Mouse (Mus musculus) 3134 (cell line): ENCODE results near the gene Gm9936.
"Not testable (repeated sequence)": the region's sequence is repeated elsewhere in the genome, so short reads cannot be mapped to it uniquely, and the experiment has no call there.

Experiments
- DNase-seq: peaks from one replicate; pipeline ENCODE4 v3.0.0-alpha.2; 2011; ENCODE audit warnings: low spot score; ENCODE audit not compliant: insufficient read length; ENCODE audit errors: extremely low read depth

Gene Gm9936

DNA sequence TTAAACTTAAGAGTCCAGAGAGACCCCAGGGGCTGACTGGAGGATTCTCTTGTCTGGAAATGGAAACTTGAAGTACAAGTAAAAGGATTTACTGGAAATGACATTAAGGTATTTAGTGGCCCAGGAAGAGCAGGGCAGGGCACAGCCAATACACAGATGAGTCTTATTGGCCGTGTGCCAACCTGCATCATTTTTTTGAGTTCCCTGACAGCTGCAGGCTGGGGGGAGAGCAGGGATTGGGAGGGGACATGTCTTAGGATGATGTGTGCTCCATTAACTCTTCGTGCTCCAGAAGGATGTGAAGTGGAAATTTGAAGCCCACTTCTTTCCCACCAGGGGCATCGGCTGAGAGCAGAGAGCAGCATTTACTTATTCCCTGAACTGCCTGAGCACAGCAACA, 16.3 kb downstream of the Gm9936 start:
- DNase-seq: not testable (repeated sequence)

DNA sequence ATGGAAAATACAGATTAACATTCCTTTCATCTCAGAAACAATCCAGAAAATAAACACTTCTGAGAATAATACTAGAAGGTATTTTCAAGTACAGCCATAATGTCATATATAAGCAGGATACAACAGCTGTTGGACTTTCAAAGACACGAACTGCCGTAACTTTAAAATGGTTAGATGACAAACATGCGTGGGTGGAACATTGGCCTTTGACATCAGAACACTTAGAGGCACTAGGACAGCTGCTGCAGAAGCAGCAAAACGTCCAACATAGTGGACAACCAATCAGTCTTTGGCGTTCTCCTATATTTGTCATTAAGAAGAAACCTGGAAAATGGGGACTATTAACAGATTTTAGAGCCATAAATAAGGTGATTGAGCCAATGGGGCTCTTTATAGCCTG, 18.0 kb downstream of the Gm9936 start:
- DNase-seq: not testable (repeated sequence)

DNA sequence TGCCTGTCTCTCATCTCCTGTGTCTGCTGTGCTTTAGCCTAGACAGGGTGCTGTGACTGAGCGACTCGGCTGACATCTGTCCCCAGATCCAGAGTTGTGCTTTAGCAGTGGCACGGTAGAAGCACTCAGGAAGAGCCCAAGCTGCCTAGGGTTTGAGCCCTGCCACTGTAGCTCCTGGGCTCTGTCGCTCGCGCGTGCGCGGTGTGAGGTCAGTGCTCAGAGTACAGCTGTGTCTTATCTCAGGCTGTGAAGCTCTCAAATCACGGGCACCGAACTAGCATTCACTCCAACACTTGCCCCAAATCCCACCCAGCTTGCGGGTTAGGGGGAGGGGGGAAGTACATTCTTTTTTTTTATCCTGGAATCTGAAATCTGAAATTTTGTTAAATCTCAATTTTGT, 21.6 kb downstream of the Gm9936 start:
- no peak for DNase-seq

DNA sequence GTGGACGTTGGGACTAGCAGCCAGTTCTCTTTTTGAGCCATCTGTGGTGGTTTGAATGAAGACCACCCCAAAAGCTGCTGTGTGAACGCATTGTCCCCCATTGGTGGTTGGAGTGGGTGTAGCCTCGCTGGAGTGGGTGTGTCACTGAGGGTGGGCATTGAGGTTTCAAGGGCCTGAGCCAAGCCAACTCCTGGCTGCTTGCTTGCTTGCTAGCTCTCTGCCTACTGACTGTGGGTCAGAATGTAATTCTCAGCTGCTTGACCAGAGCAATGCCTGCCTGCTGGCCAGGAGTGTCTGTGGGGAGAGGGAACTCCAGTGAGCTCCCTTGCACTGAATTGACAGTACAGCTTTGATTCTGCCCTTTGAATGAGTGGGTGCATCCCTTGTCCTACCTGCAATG, 28.7 kb downstream of the Gm9936 start:
- DNase-seq: no peak

DNA sequence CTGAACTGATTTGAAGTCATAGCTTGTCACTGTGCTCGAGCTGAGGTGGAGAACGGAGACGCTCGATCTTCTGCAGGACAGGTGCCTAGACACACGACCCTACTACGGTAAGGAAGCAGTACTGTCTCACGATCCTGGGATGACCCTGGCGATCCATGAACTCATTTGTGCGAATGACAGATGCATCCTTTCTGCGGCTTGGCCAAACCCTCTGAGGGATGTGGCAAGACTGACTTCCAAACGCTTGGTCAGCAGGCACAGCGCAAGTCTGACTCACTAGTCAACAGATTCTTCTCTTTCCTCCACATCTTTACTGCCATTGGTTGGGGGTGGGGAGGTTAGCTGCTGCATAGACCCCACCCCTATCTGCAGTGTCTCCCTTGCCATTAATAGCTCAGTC, 31.1 kb downstream of the Gm9936 start:
- peak; percentile 29 for DNase-seq

DNA sequence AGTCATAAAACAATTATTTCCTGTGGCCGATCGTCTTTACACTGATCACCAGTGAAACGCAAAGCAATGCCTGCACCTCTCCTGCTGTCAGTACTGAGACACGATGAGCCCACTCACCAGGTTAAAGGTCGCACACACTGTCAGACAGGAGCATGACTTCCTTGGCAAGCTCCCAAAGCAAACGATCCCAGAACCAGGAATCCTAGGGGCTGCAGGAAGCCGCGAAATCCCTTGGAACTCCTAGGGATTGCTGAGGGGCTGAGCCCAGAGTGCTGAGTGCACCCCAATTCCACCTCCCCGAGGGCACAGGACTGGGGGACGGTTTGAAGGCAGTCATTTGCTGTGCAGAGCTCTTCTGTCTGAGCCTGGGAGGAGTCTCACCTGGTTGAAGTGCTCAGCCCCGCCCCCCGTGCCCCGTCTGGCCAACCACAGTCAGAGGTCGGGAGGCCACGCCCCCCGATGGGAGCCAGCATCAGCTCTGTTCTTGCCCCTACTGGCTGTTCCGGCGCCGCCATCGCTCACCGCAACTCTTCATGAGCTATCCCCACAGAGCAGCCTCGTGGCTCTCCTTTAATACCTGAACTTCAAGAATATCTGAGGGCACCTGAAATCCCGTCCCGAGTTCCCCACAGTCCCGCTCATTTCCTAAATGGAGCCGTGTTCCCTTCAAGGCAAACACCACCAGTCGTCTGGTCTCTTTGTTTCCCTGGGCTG, 32.3 kb downstream of the Gm9936 start:
- DNase-seq: no peak

DNA sequence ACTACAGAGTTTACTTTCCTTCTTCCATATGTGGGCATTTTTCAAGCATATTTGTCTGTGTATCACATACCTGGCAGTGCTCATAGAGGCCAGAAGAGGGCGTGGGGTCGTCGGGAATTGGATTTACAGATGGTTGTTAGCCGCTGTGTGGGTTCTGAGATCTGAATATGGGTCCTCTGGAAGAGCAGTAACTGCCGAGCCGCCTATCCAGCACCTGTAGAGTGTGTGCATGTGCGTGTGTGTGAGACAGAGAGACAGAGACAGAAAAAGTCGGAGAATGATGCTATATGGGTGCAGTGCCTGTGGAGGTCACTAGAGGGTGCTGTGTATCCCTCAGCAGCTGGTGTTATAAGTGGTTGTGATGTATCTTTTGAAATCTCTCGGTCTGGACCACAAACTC, 34.3 kb downstream of the Gm9936 start:
- peak; percentile 30 for DNase-seq

DNA sequence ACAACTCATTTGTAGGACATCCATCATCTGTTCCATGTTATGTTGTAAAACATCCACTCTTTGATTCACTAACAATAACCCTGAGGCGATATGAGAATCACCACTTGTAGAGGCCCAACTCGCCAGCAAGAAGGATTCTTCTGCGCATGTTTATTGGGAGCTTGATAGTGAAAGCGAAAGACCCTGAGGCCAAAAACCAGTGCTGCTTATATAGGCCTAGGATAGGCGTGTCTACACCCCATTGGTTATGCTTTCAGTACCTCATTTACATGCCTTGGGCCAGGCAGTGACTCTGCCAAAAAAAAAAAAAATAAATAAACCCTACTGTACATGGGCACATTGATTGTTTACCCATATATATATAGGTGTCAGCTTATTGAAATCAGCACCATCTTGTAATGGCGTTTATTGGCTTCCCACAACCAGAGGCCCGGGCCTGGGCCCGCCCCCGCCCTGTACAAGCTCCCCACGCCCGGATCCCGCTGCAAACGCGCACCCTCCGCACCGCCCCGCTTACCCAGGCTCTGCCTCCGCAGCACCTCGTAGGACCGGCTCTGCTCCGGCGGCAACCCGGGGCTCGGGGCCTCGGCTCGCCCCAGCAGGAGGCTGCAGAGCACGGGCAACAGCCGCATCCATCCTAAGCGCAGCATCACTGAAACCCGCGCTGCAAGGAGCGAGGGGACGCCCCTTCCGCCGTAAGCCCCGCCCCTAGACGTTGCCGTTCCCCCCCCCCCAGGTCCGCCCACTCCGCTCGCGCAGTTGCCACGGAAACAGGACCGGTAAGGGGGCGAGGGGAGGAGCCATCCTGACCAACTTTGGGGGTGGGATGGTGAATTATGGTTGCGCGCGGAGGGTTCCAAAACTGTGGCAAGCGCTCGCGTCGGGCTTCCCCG, 35.4 kb downstream of the Gm9936 start, which contains the start of gene 1500011B03Rik:
Gene 1500011B03Rik (minus strand): TSS at position 673 of the 893 bp plus-strand sequence.
- DNase-seq: no peak

DNA sequence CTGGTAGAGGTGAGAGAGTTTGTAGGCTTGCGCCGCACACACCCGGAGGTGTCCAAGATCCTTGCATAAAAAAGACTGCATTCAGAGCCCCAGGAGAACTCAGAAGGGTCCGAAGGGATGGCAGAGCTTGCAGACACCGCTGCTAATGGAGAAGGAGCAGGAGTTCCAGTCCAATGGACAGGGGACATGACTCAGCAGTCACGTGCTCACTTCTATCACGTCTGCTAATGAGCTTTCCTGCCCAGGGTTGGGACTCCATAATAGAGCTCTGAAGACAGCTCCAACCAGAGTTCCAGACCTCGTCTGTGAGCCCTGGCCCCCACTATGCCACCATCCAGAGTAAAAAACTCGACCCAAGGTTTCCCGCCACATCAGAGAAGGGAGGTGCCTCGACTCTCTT, 40.4 kb downstream of the Gm9936 start:
- DNase-seq: no peak

DNA sequence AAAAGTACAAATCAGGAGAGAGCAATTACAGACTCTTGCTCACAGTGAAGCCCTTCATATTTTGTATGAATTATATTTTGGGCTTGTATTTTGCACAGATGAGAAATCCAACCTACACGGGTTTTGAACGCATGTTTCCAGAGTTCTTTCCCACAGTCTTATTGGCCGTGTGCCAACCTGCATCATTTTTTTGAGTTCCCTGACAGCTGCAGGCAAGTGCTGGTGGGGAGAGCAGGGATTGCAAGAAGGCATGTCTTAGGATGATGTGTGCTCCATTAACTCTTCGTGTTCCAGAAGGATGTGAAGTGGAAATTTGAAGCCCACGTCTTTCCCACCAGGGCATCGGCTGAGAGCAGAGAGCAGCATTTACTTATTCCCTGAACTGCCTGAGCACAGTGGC, 41.9 kb downstream of the Gm9936 start:
- no peak for DNase-seq

DNA sequence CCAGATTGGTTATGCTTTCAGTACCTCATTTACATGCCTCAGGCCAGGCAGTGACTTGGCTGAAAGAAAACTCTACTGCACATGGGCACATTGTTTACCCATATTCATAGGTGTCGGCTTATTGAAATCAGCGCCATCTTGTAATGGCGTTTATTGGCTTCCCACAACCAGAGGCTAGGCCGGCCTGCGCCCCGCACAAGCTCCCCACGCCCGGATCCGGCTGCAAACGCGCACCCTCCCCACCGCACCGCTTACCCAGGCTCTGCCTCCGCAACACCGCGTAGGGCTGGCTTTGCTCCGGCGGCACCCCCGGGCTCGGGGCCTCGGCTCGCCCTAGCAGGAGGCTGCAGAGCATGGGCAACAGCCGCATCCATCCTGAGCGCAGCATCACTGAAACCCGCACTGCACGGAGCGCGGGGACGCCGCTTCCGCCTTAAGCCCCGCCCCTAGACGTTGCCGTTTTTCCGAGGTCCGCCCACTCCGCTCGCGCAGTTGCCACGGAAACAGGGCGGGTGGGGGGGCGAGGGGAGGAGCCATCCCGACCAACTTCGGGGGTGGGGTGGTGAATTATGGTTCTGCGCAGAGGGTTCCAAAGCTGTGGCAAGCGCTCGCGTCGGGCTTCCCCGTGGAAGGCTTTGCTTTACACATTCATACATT, 44.8 kb downstream of the Gm9936 start:
- no peak for DNase-seq

DNA sequence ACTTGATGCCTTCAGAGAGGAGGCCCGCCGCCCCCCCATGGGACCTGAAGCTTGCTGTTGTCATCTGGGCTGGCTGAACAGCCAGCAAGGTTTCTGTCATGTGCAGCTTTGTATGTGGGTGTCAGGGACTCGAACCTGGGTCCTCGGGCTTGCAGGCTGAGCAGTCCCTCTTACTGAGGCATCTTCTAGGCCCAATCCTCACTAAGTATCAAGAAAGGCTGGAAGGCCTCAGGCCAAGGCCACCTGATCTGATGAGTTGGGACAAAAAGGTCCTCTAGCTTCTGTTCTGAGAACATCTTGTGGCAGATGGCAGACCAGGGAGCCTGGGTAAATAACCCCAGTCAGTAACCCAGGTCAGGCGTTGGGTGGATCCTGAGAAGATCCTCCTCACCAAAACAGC, 48.7 kb downstream of the Gm9936 start:
- DNase-seq: no peak

DNA sequence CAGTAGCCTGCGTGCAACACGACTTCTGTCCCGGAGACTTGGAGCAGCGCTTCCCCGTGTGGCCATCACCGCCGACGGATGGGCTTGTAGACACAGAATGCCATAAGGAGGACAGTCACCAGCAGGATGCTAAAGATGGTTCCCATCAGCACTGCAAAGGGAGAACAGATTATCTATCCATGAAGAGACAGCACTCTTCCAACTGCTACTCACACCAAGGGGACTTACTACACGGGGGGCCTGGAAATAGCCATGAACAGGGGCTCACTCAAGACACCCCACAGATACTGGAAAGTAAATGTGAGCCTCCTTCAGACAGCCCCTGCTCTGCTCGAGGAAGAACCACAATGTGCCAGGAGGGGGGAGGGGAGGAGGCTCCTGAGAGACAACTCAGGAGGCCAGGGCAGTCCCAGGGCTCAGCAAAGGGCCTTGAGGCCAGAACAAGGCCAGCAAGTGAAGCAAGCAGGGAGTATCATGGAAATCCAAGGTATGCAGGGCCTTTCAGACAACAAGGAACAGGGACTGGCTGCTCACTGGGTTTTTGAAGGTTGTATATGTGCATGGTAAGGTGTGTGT, 49.2 kb downstream of the Gm9936 start:
- DNase-seq: no peak

DNA sequence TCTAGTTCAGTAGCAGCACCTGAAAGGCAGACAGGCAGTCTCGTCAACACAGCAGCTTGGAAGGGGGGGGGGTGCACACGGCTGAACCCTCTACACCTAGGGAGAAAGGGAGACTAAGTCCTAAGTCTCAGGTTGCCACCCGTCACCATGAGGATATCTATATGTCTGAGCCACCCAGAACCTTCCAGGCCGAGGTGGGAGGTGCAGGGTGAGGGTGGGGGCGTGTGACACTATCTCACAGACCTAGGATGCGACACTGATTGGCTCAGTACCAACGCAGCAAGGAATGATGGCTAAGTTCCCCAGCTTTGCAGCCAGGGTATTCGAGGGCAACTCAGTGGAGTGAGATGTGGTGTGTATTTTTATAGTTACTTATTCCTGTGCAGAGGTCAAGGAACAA, 50.1 kb downstream of the Gm9936 start:
- no peak for DNase-seq

DNA sequence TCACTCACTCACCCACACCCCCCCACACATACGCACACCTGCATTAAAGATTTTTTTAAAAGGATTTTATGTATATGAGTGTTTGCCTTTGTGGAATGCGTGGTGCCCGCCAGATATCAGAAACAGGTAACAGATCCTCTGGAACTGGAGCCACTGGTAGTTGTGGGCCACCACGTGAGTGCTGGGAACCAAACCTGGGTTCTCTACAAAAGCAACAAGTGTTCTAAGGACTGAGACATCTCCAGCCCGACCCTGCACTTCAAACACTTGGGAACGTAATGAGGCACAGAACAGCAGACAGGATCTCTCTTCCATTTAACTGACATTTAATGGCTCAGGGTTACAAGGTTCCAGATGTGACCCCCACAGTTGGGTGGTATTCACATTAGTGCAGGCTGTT, 50.6 kb downstream of the Gm9936 start:
- DNase-seq: no peak

DNA sequence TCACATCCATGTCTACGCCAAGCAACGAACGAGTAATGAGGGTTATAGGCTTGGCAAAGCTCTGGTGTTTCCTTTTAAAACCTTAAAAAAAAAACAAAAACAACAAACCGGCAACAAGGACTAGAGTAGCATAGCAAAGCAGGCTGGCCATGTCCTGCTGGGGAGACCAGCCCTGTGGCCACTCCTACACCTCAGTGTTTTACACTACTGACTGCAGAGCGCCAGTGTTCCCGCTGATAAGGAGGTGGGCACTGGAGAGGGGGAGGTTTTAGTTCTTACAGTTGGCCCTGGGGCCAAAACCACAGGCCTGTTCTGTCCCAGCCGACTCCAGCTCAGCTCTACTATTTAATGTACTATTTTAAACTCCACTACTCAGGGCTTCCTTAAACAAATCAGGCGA, 51.0 kb downstream of the Gm9936 start:
- DNase-seq: no peak

DNA sequence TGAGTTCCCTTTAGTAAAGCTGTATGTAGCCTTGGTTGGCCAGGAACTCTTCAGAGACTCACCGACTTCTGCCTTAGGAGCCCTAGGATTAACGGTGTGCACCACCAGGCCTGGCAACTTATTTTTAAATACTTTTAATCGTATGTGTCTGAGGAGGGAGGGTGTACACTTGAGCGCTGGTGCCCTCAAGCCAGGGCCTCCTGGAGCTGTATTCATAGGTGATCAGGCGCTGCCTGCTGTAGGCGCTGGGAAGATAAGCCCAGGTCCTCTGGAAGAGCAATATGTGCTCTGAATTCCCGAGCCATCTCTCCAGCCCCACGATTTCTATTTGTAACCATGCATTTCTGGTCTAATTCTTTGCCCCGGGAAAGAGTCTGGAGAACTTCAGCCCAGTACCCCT, 51.4 kb downstream of the Gm9936 start:
- no peak for DNase-seq

DNA sequence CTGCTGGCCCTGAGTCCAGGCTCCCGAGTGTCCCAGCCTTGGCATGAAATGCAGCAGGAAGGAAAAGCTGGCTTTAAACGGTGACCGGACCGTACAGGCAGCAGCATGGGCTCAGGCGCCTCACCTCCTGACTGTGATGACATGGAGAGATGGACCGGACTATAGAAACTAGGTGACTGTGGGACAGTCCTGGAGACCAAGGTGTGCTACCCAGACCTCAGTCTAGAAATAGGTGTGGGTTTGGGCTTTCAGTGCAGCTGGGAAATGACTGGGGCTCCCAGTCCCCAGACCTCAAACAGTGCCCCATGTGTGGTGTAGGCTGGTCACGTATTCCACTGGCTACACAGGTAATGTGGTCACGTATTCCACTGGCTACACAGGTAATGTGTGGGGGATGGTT, 51.8 kb downstream of the Gm9936 start:
- no peak for DNase-seq
